Mouse (Mus musculus): ENCODE measurements at regions not wholly inside any gene's neighbourhood (a gene's known extent, or its start where the extent isn't known, plus 50 kb on each side); places are given as distances from the start of the nearest gene placed in this dataset.
"Not testable (repeated sequence)": the region's sequence is repeated elsewhere in the genome, so short reads cannot be mapped to it uniquely, and the experiment has no call there.

DNA sequence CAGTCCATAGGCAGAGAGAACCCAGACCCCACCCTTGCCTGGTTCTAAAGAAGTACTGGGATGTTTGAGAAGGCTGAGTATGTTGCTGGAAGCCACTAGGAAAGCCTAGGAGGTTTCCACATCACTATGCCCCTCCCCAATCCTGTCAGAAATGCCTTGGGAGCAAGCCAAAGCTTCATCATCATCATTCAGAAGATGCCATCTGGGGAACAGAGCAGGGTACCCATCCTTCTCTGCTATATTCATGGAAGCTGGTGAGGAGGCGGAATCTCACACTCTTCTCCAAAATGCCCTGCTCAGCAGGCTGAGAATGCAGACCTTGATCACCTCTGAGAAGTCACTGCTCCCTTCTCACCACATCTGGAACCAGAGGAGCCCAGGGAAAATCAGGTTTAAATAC lies 200.7 kb downstream of the Plxna1 start:
- ATAC-seq (ENCODE audit: extremely low read depth, insufficient number of reproducible peaks, low FRiP score, poor library complexity, severe bottlenecking) (no peak), DNase-seq (ENCODE audit: low spot score) (no peak)
- Histone ChIP-seq H3K4me3 (ENCODE audit: low read depth, low read length) (no peak overlapping the region), H3K9me3 (replicated peaks) (no peaks in the 10 kb centered on the region), H3K27me3 (ENCODE audit: insufficient read depth, low read length) (peaks cover 2% of the 10 kb centered on the region; the same call in 1 of the 2 replicates), H3K36me3 (replicated peaks) (no peaks in the 10 kb centered on the region), H3K4me1 (ENCODE audit: insufficient read depth, low read depth, low read length) (no peaks in the 10 kb centered on the region)
- no peak for TF ChIP-seq GATA1 (IDR thresholded peaks at IDR 0.05; ENCODE audit: borderline replicate concordance, low read length)
- no peak for TF ChIP-seq CTCF (IDR thresholded peaks at IDR 0.05; ENCODE audit: low read depth, low read length)
- no peak for TF ChIP-seq POLR2AphosphoS5 (IDR thresholded peaks at IDR 0.05; ENCODE audit: insufficient replicate concordance, low read depth, low read length)
- TF ChIP-seq GATA2 (IDR thresholded peaks at IDR 0.05; ENCODE audit: borderline replicate concordance, low read depth, low read length), result no peak
- no peak for TF ChIP-seq TAL1 (conservative IDR thresholded peaks at IDR 0.05; ENCODE audit: low read depth, low read length)

DNA sequence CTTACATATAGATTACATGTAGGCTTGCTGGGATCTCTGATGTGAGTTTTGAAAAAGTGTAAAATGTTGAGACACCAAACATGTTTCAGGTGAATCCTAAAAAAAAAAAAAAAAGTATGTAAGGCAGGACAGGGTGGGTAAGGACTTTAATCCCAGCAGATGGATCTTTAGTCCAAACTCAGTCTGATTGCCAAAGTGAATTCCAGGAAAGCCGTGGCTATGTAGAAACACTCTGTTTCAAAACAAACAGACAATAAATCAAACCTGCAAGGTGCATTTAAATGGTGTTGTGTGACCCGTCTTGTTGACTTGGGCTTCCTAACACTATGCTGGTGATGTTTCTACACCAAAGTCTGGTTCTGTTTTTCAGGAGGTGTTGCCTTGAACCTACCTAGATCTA lies 192.9 kb downstream of the Plxna1 start:
- peaks cover 8% of the 10 kb centered on the region; the same call in 1 of the 2 replicates for H3K27me3 ChIP-seq (ENCODE audit: insufficient read depth, low read length)
- ATAC-seq (ENCODE audit: extremely low read depth, insufficient number of reproducible peaks, low FRiP score, poor library complexity, severe bottlenecking), result no peak
- TF ChIP-seq TAL1 (conservative IDR thresholded peaks at IDR 0.05; ENCODE audit: low read depth, low read length) (no peak), CTCF (IDR thresholded peaks at IDR 0.05; ENCODE audit: low read depth, low read length) (no peak), GATA2 (IDR thresholded peaks at IDR 0.05; ENCODE audit: borderline replicate concordance, low read depth, low read length) (no peak), GATA1 (IDR thresholded peaks at IDR 0.05; ENCODE audit: borderline replicate concordance, low read length) (no peak), POLR2AphosphoS5 (IDR thresholded peaks at IDR 0.05; ENCODE audit: insufficient replicate concordance, low read depth, low read length) (no peak)

DNA sequence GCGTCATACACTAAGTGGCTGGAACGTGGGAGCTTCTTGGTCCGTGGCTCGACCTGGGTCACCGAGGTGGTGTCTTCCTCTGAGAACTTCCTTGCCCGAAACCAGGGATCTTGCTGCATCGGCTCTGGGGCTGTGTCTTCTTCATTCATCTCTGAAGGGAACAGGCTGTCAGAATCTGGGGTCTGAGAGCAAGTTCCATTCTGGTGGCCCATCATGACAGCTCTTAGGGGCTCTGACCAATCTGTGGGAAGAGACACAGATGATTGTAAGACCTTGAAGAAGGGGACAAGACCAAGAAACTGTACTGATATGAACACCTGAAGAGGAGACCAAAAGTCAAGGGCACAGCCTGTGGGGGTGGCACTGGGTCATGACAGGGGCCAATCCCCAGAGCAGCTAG lies 177.5 kb downstream of the Plxna1 start:
- DNase-seq (ENCODE audit: low spot score); H3K9me3 ChIP-seq (replicated peaks); H3K36me3 ChIP-seq (replicated peaks); H3K27me3 ChIP-seq (ENCODE audit: insufficient read depth, low read length); ATAC-seq (ENCODE audit: extremely low read depth, insufficient number of reproducible peaks, low FRiP score, poor library complexity, severe bottlenecking); H3K4me1 ChIP-seq (ENCODE audit: insufficient read depth, low read depth, low read length); H3K4me3 ChIP-seq (ENCODE audit: low read depth, low read length): not testable (repeated sequence)

More for the DNA sequence above, 192.9 kb downstream of the Plxna1 start:
- Histone ChIP-seq H3K4me3 (ENCODE audit: low read depth, low read length) (no peak overlapping the region), H3K36me3 (replicated peaks) (no peaks in the 10 kb centered on the region), H3K4me1 (ENCODE audit: insufficient read depth, low read depth, low read length) (no peaks in the 10 kb centered on the region), H3K9me3 (replicated peaks) (no peaks in the 10 kb centered on the region)
- no peak for DNase-seq (ENCODE audit: low spot score)

DNA sequence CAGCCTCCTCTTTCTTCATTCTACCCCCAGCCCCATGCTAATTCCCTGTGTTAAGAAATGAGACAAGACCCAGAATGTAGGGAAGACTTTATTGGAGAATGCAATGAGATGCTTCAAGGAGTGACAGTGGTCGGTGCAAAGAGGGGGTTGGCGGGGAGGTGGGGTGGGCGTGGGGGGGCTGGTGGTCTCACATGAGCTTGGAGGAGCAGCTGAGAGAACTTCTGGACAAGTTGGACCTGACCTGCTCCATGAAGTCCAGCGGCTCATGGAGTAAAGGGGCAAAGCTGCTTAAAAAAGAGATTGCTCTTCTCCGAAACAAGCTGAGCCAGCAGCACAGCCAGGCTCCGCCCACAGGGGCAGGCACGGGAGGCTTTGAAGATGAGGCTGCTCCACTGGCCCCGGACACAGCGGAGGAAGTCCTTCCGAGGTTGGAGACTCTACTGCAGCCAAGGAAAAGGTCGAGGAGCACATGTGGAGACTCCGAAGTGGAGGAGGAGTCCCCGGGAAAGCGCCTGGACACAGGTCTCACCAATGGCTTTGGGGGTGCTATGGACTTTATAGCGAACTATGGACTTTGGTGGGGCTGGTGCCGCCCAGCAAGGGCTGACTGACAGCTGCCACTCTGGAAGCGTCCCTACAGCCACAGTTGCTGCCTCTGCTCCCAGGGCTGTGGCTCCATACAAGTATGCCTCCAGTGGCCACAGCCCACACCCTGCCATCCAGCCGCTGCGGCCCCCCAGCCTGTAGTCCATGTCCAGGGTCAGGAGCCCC lies 161.7 kb downstream of the Plxna1 start:
- H3K9me3 ChIP-seq (replicated peaks); DNase-seq (ENCODE audit: low spot score); H3K4me3 ChIP-seq (ENCODE audit: low read depth, low read length); H3K27me3 ChIP-seq (ENCODE audit: insufficient read depth, low read length); H3K36me3 ChIP-seq (replicated peaks); H3K4me1 ChIP-seq (ENCODE audit: insufficient read depth, low read depth, low read length); ATAC-seq (ENCODE audit: extremely low read depth, insufficient number of reproducible peaks, low FRiP score, poor library complexity, severe bottlenecking): not testable (repeated sequence)

DNA sequence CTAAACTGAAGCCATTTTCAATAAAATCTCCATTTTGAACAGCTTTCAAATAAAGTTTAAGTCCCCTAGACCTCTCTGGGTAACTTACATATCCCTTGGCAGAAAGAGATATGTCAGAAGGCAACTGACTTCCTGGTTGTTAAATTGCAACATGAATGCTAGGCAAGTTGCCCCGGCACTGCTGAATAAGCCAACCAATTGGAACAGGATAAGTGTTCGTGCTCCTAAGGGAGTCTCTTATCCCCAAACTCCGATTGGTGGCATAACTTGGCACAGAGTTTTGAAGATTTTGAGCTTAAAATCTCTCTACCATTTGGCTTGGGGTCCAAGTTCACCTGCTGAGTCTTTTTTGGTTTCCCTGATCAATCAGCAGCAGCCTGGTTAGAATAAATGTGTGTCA lies 147.4 kb downstream of the Plxna1 start:
- DNase-seq (ENCODE audit: low spot score), result no peak

DNA sequence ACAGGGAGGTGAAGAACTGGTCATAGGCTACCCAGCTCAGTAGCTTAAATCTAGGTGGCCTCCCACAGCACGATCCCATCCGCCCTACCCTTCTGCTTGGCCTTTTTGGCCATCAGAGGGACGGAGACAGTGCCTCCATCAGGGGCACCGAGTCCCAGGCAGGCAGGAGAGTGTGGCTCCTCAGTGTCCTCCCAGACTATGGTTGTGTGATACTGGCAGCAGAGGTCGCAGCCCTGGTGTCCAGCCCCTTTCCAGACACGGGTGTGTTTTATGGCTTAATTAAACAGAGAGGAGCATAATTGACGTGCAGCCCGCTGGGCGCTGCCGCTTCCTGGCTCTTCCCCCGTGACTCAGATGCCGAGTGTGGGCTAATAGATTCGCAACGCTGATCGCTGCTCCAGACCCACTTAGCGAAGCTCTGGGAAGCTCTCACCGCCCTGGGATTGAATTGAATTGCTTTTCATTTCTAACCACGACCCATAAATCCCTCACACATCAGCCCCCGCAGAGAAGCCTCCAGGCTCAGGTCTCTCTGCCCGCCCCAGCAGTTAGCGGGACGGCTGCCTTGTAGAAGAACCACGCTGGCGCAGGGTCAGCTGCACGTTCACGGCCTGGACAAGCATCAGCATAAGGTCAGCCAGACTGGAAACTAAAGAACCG lies 126.9 kb downstream of the Plxna1 start:
- TF ChIP-seq CTCF (IDR thresholded peaks at IDR 0.05; ENCODE audit: low read depth, low read length) (no peak), GATA1 (IDR thresholded peaks at IDR 0.05; ENCODE audit: borderline replicate concordance, low read length) (no peak), POLR2AphosphoS5 (IDR thresholded peaks at IDR 0.05; ENCODE audit: insufficient replicate concordance, low read depth, low read length) (no peak), GATA2 (IDR thresholded peaks at IDR 0.05; ENCODE audit: borderline replicate concordance, low read depth, low read length) (no peak)
- ATAC-seq (ENCODE audit: extremely low read depth, insufficient number of reproducible peaks, low FRiP score, poor library complexity, severe bottlenecking), result no peak
- H3K36me3 ChIP-seq (replicated peaks), result no peaks in the 10 kb centered on the region

More for the DNA sequence above, 147.4 kb downstream of the Plxna1 start:
- Histone ChIP-seq H3K36me3 (replicated peaks) (no peaks in the 10 kb centered on the region), H3K9me3 (replicated peaks) (no peaks in the 10 kb centered on the region), H3K27me3 (ENCODE audit: insufficient read depth, low read length) (no peaks in the 10 kb centered on the region), H3K4me3 (ENCODE audit: low read depth, low read length) (no peak overlapping the region), H3K4me1 (ENCODE audit: insufficient read depth, low read depth, low read length) (no peaks in the 10 kb centered on the region)
- no peak for ATAC-seq (ENCODE audit: extremely low read depth, insufficient number of reproducible peaks, low FRiP score, poor library complexity, severe bottlenecking)
- TF ChIP-seq CTCF (IDR thresholded peaks at IDR 0.05; ENCODE audit: low read depth, low read length), result no peak
- TF ChIP-seq POLR2AphosphoS5 (IDR thresholded peaks at IDR 0.05; ENCODE audit: insufficient replicate concordance, low read depth, low read length), result no peak

DNA sequence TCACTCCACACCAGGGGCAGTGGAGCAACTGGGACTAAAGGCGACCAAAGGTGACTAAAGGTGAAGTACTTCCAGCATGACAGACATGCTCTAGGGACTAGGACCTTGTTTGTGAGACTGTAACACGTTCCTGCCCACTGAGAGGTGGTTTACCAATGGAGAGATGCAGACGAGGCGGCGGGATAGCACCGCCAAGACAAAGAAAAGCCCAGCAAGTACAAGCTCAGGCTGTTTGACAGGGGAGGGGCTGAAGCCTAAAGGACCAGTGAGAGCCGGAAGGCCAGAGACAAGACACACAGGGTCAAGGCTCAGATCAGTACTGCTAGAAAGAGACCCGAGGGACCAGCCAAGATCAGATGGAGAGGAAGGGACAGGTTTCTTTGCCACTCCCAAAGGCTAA lies 126.2 kb downstream of the Plxna1 start:
- no peaks in the 10 kb centered on the region for H3K4me1 ChIP-seq (ENCODE audit: insufficient read depth, low read depth, low read length)
- no peaks in the 10 kb centered on the region for H3K36me3 ChIP-seq (replicated peaks)
- H3K27me3 ChIP-seq (ENCODE audit: insufficient read depth, low read length), result peaks cover 11% of the 10 kb centered on the region
- TF ChIP-seq GATA2 (IDR thresholded peaks at IDR 0.05; ENCODE audit: borderline replicate concordance, low read depth, low read length), result no peak
- no peak for TF ChIP-seq POLR2AphosphoS5 (IDR thresholded peaks at IDR 0.05; ENCODE audit: insufficient replicate concordance, low read depth, low read length)
- TF ChIP-seq TAL1 (conservative IDR thresholded peaks at IDR 0.05; ENCODE audit: low read depth, low read length), result no peak
- TF ChIP-seq GATA1 (IDR thresholded peaks at IDR 0.05; ENCODE audit: borderline replicate concordance, low read length), result no peak
- no peak for TF ChIP-seq CTCF (IDR thresholded peaks at IDR 0.05; ENCODE audit: low read depth, low read length)
- DNase-seq (ENCODE audit: low spot score) (no peak), ATAC-seq (ENCODE audit: extremely low read depth, insufficient number of reproducible peaks, low FRiP score, poor library complexity, severe bottlenecking) (no peak)
- no peak overlapping the region for H3K4me3 ChIP-seq (ENCODE audit: low read depth, low read length)
- no peaks in the 10 kb centered on the region for H3K9me3 ChIP-seq (replicated peaks)

More for the DNA sequence above, 126.9 kb downstream of the Plxna1 start:
- DNase-seq (ENCODE audit: low spot score), result no peak
- Histone ChIP-seq H3K4me1 (ENCODE audit: insufficient read depth, low read depth, low read length) (no peaks in the 10 kb centered on the region), H3K27me3 (ENCODE audit: insufficient read depth, low read length) (peaks cover 11% of the 10 kb centered on the region), H3K4me3 (ENCODE audit: low read depth, low read length) (no peak overlapping the region), H3K9me3 (replicated peaks) (no peaks in the 10 kb centered on the region)
